Mouse (Mus musculus): Measurements from ENCODE around the gene Cd274. TPM values are rescaled to one million over a fixed set of nuclear protein-coding genes. Genes with fewer than 3 reads are reported as not detected.
A peak's percentile ranks its signal among the peaks of the same experiment; 100 is the strongest.

The Cd274 gene
- polyA plus RNA-seq, 2 experiments: 0.10 to 0.47 TPM

DNA sequence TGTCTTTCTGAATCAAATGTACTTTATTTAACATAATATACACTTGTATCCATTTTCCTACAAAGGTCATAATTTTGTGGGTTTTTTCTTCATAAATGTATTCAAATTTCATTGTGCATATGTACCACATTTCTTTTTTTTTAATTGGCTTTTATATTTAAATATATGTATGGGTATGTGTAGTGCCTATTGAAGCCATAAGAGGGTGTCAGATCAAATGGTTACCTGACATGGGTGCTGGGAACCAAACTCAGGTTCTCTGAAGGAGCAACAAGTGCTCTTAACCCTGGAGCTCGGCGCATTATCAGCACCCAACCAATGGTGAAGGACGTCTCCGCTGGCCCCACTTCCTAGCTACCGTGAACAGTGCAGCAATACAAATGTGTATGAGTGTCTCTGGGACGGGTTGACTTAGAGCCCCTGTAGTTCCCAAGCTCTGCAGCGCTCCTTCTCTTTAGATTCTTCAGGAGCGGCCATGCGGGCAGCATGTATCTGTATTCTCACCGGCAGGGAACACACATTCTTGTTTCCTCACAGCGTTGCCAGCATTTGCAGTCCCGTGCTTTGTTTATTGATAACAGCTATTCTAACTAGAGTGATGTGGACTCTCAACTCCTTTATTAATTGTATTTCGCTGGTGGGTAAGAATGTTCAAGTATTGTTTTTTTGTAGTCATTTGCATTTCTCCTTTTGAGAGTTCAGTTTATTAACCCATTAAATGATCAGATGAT is 40.3 kb upstream of the Cd274 start:
- H3K9ac ChIP-seq (ENCODE audit: low read depth, low read length, severe bottlenecking): no peak overlapping the region
- no peak overlapping the region for H3K4me3 ChIP-seq (replicated peaks; ENCODE audit: low read length)
- ATAC-seq (ENCODE audit: low FRiP score, low read depth) (no peak), DNase-seq (ENCODE audit: low spot score) (no peak)
- no peaks in the 10 kb centered on the region for H3K9me3 ChIP-seq (ENCODE audit: control insufficient read depth, low read length)
- H3K27me3 ChIP-seq (ENCODE audit: control insufficient read depth, insufficient read depth, low read length): no peaks in the 10 kb centered on the region
- no peak for TF ChIP-seq POLR2A (IDR thresholded peaks at IDR 0.05; ENCODE audit: borderline replicate concordance, extremely low read depth, insufficient read depth, insufficient read length)
- WGBS: 86% methylated on average over 13 of the region's 13 CpGs
- H3K4me1 ChIP-seq (ENCODE audit: control insufficient read depth, insufficient read depth, low read length): peaks cover 6% of the 10 kb centered on the region; the same call in 1 of the 2 replicates
- H3K36me3 ChIP-seq (ENCODE audit: control insufficient read depth, insufficient read depth, low read length): no peaks in the 10 kb centered on the region
- no peak overlapping the region for H3K27ac ChIP-seq (replicated peaks; ENCODE audit: low read depth, low read length)
- no peak overlapping the region for H3K4me2 ChIP-seq (replicated peaks; ENCODE audit: low read depth, low read length, severe bottlenecking)

- peak; percentile 49 for DNase-seq (ENCODE audit: low spot score)
- WGBS: under 1% methylated on average over 23 of the region's 23 CpGs
- ATAC-seq (ENCODE audit: low FRiP score, low read depth): no peak
These were observed 33.0 kb upstream of the Cd274 start, which contains the start of gene Rln1 for GRCm38 (mm10) chr19:29334068-29334745. Gene Rln1, minus strand, starts transcription at chr19:29334670.

DNA sequence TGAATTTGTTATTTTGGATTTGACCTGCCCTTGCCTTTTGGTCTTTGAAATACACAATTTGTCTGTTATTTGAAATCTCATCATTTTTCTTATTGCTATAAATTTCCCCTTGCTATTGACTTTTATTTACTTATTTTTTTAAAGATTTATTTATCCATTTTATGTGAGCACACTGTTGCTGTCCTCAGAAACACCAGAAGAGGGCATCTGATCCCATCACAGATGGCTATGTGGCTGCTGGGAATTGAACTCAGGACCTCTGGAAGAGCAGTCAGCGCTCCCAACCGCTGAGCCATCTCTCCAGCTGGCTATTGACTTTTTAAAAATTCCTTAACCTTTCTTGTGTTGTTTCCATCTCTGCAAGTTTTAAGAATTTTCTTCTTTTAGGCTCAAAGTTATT is 30.6 kb upstream of the Cd274 start:
- ATAC-seq (ENCODE audit: low FRiP score, low read depth): no peak
- DNase-seq (ENCODE audit: low spot score): no peak
- H3K4me1 ChIP-seq (ENCODE audit: control insufficient read depth, insufficient read depth, low read length): no peaks in the 10 kb centered on the region
- no peaks in the 10 kb centered on the region for H3K9me3 ChIP-seq (ENCODE audit: control insufficient read depth, low read length)
- H3K36me3 ChIP-seq (ENCODE audit: control insufficient read depth, insufficient read depth, low read length): no peaks in the 10 kb centered on the region
- H3K27me3 ChIP-seq (ENCODE audit: control insufficient read depth, insufficient read depth, low read length): no peaks in the 10 kb centered on the region
- no peak for TF ChIP-seq POLR2A (IDR thresholded peaks at IDR 0.05; ENCODE audit: borderline replicate concordance, extremely low read depth, insufficient read depth, insufficient read length)
- 90% methylated on average over 2 of the region's 2 CpGs for WGBS
- no peak overlapping the region for H3K9ac ChIP-seq (ENCODE audit: low read depth, low read length, severe bottlenecking)
- H3K27ac ChIP-seq (replicated peaks; ENCODE audit: low read depth, low read length): no peak overlapping the region
- H3K4me2 ChIP-seq (replicated peaks; ENCODE audit: low read depth, low read length, severe bottlenecking): no peak overlapping the region
- H3K4me3 ChIP-seq (replicated peaks; ENCODE audit: low read length): no peak overlapping the region

More at GRCm38 (mm10) chr19:29334068-29334745, 33.0 kb upstream of the Cd274 start, which contains the start of gene Rln1:
- no peaks in the 10 kb centered on the region for H3K4me1 ChIP-seq (ENCODE audit: control insufficient read depth, insufficient read depth, low read length)
- H3K9me3 ChIP-seq (ENCODE audit: control insufficient read depth, low read length): no peaks in the 10 kb centered on the region
- no peaks in the 10 kb centered on the region for H3K36me3 ChIP-seq (ENCODE audit: control insufficient read depth, insufficient read depth, low read length)
- H3K27ac ChIP-seq (replicated peaks; ENCODE audit: low read depth, low read length): no peak within 1 kb of the TSS
- peak within 1 kb of the TSS; percentile 65 for H3K9ac ChIP-seq (ENCODE audit: low read depth, low read length, severe bottlenecking)
- H3K4me3 ChIP-seq (replicated peaks; ENCODE audit: low read length): peak within 1 kb of the TSS; percentile 39
- TF ChIP-seq POLR2A (IDR thresholded peaks at IDR 0.05; ENCODE audit: borderline replicate concordance, extremely low read depth, insufficient read depth, insufficient read length): no peak
- peak within 1 kb of the TSS; percentile 73 for H3K4me2 ChIP-seq (replicated peaks; ENCODE audit: low read depth, low read length, severe bottlenecking)
- no peaks in the 10 kb centered on the region for H3K27me3 ChIP-seq (ENCODE audit: control insufficient read depth, insufficient read depth, low read length)

DNA sequence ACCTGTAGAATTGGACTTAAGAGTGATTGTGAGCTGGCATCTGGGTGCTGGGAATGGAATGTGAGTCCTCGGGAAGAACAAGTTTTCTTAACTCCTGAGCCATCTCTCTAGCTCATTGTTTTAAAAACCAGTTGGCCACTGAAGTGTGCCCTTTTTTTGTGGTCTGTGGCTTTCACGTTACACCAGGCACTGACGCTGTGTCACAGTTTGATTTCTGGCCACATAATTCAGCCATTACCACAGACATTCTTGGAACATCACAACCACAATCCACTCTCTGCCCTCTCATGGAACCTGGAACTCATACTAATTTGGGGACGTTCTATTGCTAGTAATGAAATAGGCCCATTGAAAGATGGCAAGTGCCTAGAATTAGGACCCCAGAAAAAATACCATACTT is 26.2 kb upstream of the Cd274 start:
- no peaks in the 10 kb centered on the region for H3K36me3 ChIP-seq (ENCODE audit: control insufficient read depth, insufficient read depth, low read length)
- ATAC-seq (ENCODE audit: low FRiP score, low read depth): no peak
- no peak overlapping the region for H3K4me3 ChIP-seq (replicated peaks; ENCODE audit: low read length)
- H3K27me3 ChIP-seq (ENCODE audit: control insufficient read depth, insufficient read depth, low read length): no peaks in the 10 kb centered on the region
- no peak overlapping the region for H3K4me2 ChIP-seq (replicated peaks; ENCODE audit: low read depth, low read length, severe bottlenecking)
- H3K9ac ChIP-seq (ENCODE audit: low read depth, low read length, severe bottlenecking): no peak overlapping the region
- DNase-seq (ENCODE audit: low spot score): no peak
- H3K9me3 ChIP-seq (ENCODE audit: control insufficient read depth, low read length): no peaks in the 10 kb centered on the region
- H3K4me1 ChIP-seq (ENCODE audit: control insufficient read depth, insufficient read depth, low read length): no peaks in the 10 kb centered on the region
- H3K27ac ChIP-seq (replicated peaks; ENCODE audit: low read depth, low read length): no peak overlapping the region
- 84% methylated on average over 4 of the region's 4 CpGs for WGBS
- TF ChIP-seq POLR2A (IDR thresholded peaks at IDR 0.05; ENCODE audit: borderline replicate concordance, extremely low read depth, insufficient read depth, insufficient read length): no peak

- Histone ChIP-seq H3K27me3 (ENCODE audit: control insufficient read depth, insufficient read depth, low read length) (no peaks in the 10 kb centered on the region), H3K9ac (ENCODE audit: low read depth, low read length, severe bottlenecking) (no peak overlapping the region), H3K27ac (replicated peaks; ENCODE audit: low read depth, low read length) (no peak overlapping the region), H3K36me3 (ENCODE audit: control insufficient read depth, insufficient read depth, low read length) (no peaks in the 10 kb centered on the region), H3K4me1 (ENCODE audit: control insufficient read depth, insufficient read depth, low read length) (no peaks in the 10 kb centered on the region), H3K9me3 (ENCODE audit: control insufficient read depth, low read length) (no peaks in the 10 kb centered on the region), H3K4me2 (replicated peaks; ENCODE audit: low read depth, low read length, severe bottlenecking) (no peak overlapping the region), H3K4me3 (replicated peaks; ENCODE audit: low read length) (no peak overlapping the region)
- WGBS: 71% methylated on average over 6 of the region's 6 CpGs
- DNase-seq (ENCODE audit: low spot score) (no peak), ATAC-seq (ENCODE audit: low FRiP score, low read depth) (no peak)
- TF ChIP-seq POLR2A (IDR thresholded peaks at IDR 0.05; ENCODE audit: borderline replicate concordance, extremely low read depth, insufficient read depth, insufficient read length): no peak
These were observed 25.0 kb upstream of the Cd274 start for GRCm38 (mm10) chr19:29342281-29342680.

Data from limb, embryonic 14.5 days (tissue).